8 mouse cellular contexts compared by ENCODE assay signal in the genomic region with DNA sequence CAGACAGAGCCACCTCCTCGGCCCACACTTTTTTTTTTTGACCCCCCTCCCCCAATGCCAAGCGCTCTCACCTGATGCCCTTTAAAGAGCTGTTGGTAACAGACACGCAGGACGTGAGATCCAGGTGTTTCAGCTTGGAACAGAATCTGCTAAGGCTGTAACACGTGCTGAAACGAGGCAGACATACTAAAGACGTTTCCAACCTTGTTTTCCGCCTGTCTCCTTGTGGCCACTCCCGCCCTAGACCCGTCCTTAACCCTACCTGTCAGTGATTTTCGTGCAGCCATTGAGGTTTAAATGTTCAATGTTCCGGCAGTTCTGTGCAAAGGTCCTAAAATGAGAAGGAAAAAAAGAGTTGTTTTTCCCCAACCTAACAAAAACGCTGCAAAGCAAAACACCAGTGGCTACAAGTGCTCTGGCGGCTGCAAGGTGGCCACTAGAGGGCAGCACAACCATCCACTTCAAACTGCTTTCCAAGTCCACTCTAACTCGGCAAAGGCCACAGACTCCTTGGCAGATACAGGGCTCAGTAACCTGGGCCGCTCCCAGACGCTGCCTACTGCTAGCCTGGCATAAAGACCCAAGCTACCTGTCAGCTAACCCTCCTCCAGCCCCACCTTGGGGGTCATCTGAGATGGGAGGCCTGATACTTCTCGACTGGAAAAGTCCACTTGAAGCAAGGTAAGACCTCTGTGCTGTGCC. TPM values are rescaled to one million over a fixed set of nuclear protein-coding genes. Genes with fewer than 3 reads are reported as not detected.
DNase-seq lines count a peak whose midpoint lies in the region; ATAC-seq and TF ChIP-seq lines count a peak whose summit lies in the region.

No protein-coding gene starts in this region.

- 27% methylated on average over 18 of the region's 18 CpGs for WGBS in forebrain, embryonic 15.5 days
- 21% methylated on average over 18 of the region's 18 CpGs for WGBS in lung, adult 2 months
- 25% methylated on average over 18 of the region's 18 CpGs for WGBS in olfactory bulb, adult 2 months

- H3K9me3 ChIP-seq in forebrain, embryonic 15.5 days, result no peaks in the 10 kb centered on the region

- TF ChIP-seq CTCF in lung, adult 2 months (IDR thresholded peaks at IDR 0.05; ENCODE audit: insufficient read depth, low read length), result peak; percentile 87
- TF ChIP-seq CTCF in olfactory bulb, adult 2 months (IDR thresholded peaks at IDR 0.05; ENCODE audit: insufficient read depth, low read depth, low read length), result peak; percentile 79

- peak overlapping the region; percentile 24 for H3K4me2 ChIP-seq in forebrain, embryonic 15.5 days (replicated peaks)

- H3K4me1 ChIP-seq in forebrain, embryonic 15.5 days, result no peaks in the 10 kb centered on the region
- H3K4me1 ChIP-seq in lung, adult 2 months (ENCODE audit: control insufficient read depth, insufficient read depth, low read length), result no peaks in the 10 kb centered on the region
- no peaks in the 10 kb centered on the region for H3K4me1 ChIP-seq in olfactory bulb, adult 2 months (ENCODE audit: control insufficient read depth, insufficient read depth, low read length)

- no peak for TF ChIP-seq POLR2A in lung, adult 2 months (IDR thresholded peaks at IDR 0.05; ENCODE audit: borderline replicate concordance, extremely low read depth, low read depth, low read length)
- no peak for TF ChIP-seq POLR2A in olfactory bulb, adult 2 months (IDR thresholded peaks at IDR 0.05; ENCODE audit: insufficient read depth, low read depth, low read length)

- H3K27ac ChIP-seq in forebrain, embryonic 15.5 days (replicated peaks), result no peak overlapping the region
- H3K27ac ChIP-seq in olfactory bulb, adult 2 months (ENCODE audit: insufficient read depth, low read depth, low read length), result no peak overlapping the region

- H3K36me3 ChIP-seq in forebrain, embryonic 15.5 days, result 0 out of 2 replicates have a peak, but pooled peaks cover 2% of the 10 kb centered on the region

- ATAC-seq in forebrain, embryonic 15.5 days (replicated peaks), result peak; percentile 84

- no peak overlapping the region for H3K4me3 ChIP-seq in forebrain, embryonic 15.5 days
- H3K4me3 ChIP-seq in lung, adult 2 months (replicated peaks; ENCODE audit: extremely low read depth, low read depth, low read length), result no peak overlapping the region
- no peak overlapping the region for H3K4me3 ChIP-seq in olfactory bulb, adult 2 months (ENCODE audit: insufficient read depth, low read depth, low read length)

- intact Hi-C loops in heart, postnatal 25 days (cut with DNase I), result loop anchor here (1.0 to 5.0 kb wide), 3 partner anchors 52 to 392 kb away; no protein-coding TSS in a partner anchor

- H3K27me3 ChIP-seq in forebrain, embryonic 15.5 days, result no peaks in the 10 kb centered on the region

- DNase-seq in ES-CJ7 (ENCODE audit: low read depth, low spot score), result peak; percentile 82
- peak; percentile 67 for DNase-seq in cerebellum, adult 11-12 months
- peak; percentile 47 for DNase-seq in heart, postnatal 25 days (ENCODE audit: low spot score)
- peak; percentile 84 for DNase-seq in layer of hippocampus, adult 11-12 months (ENCODE audit: low spot score)
- DNase-seq in lung, adult 2 months, result peak; percentile 83
- DNase-seq in thymus, adult 18-20 months, result peak; percentile 34 to 46

- H3K9ac ChIP-seq in forebrain, embryonic 15.5 days (replicated peaks), result no peak overlapping the region

RNA-seq across cellular contexts. Expression of a gene that starts 55.3 kb away (rescaled TPM):
- 19.0 and 22.5 TPM in 2 replicates for polyA plus RNA-seq in forebrain, embryonic 15.5 days (2015; fragmentation: Nextera tagmentation; extraction: Ambion mirVana)
- total RNA-seq in heart, postnatal 25 days (2021), result 1 to 10 TPM in 1 of 2 experiments, under 1 TPM in 1; 0.87 to 1.0 TPM
- 5.3 and 5.6 TPM in 2 replicates for polyA plus RNA-seq in lung, adult 2 months (2012; rRNA removed)
- polyA plus RNA-seq in olfactory bulb, adult 2 months (2012; ENCODE audit: insufficient read depth, insufficient read length, low replicate concordance, missing spikeins), result not detected in 2 replicates

RNA-seq across cellular contexts. Expression of a gene that starts 60.0 kb away (rescaled TPM):
- 34.8 and 35.6 TPM in 2 replicates for polyA plus RNA-seq in forebrain, embryonic 15.5 days (2015; fragmentation: Nextera tagmentation; extraction: Ambion mirVana)
- total RNA-seq in heart, postnatal 25 days (2021), result 10 to 100 TPM; 22.6 to 26.0 TPM
- 37.9 and 55.9 TPM in 2 replicates for polyA plus RNA-seq in lung, adult 2 months (2012; rRNA removed)
- not detected in 2 replicates for polyA plus RNA-seq in olfactory bulb, adult 2 months (2012; ENCODE audit: insufficient read depth, insufficient read length, low replicate concordance, missing spikeins)
